Mouse (Mus musculus) forebrain, embryonic 16.5 days (tissue): ENCODE results near the gene Otub1. TPM values are rescaled to one million over a fixed set of nuclear protein-coding genes. Genes with fewer than 3 reads are reported as not detected.

Experiments
- polyA plus RNA-seq: library from polyadenylated mRNA; unstranded; fragments of >200 nt; fragmentation: Nextera tagmentation; extraction: Ambion mirVana; gene quantifications from 2 replicates; pipeline ENCODE4 v1.2.1, GENCODE M21; 2015

The Otub1 gene
- polyA plus RNA-seq, 1 experiment from 2014 or later, result 235 TPM

Other genes starting within 250 kb of the Otub1 start
- gene Ppp1r14b, start 231.3 kb downstream of the Otub1 start, polyA plus RNA-seq, result 132 and 140 TPM in 2 replicates
- gene Plcb3, start 229.8 kb downstream of the Otub1 start, polyA plus RNA-seq, result 11.5 and 12.3 TPM in 2 replicates
- gene Fkbp2, start 225.8 kb downstream of the Otub1 start, polyA plus RNA-seq, result 73.8 and 101 TPM in 2 replicates
- 42.5 and 44.6 TPM in 2 replicates for gene Vegfb, start 218.7 kb downstream of the Otub1 start, polyA plus RNA-seq
- gene Dnajc4, start 213.7 kb downstream of the Otub1 start, polyA plus RNA-seq, result 18.3 and 23.3 TPM in 2 replicates
- 15.5 and 16.0 TPM in 2 replicates for gene Nudt22, start 210.2 kb downstream of the Otub1 start, polyA plus RNA-seq
- 12.5 and 17.9 TPM in 2 replicates for gene Trpt1, start 210.2 kb downstream of the Otub1 start, polyA plus RNA-seq
- 3.3 and 3.8 TPM in 2 replicates for gene Fermt3, start 186.8 kb downstream of the Otub1 start, polyA plus RNA-seq
- gene Stip1, start 166.3 kb downstream of the Otub1 start, polyA plus RNA-seq, result 246 and 247 TPM in 2 replicates
- 4.0 and 5.3 TPM in 2 replicates for gene Macrod1, start 149.5 kb downstream of the Otub1 start, polyA plus RNA-seq
- gene Flrt1, start 100.6 kb downstream of the Otub1 start, polyA plus RNA-seq, result 13.8 and 16.1 TPM in 2 replicates
- gene Cox8a, start 11.3 kb upstream of the Otub1 start, polyA plus RNA-seq, result 602 and 609 TPM in 2 replicates
- gene Naa40, start 34.9 kb upstream of the Otub1 start, polyA plus RNA-seq, result 67.3 and 74.7 TPM in 2 replicates
- gene Rcor2, start 61.0 kb upstream of the Otub1 start, polyA plus RNA-seq, result 45.8 and 49.2 TPM in 2 replicates
- gene Mark2, start 135.5 kb upstream of the Otub1 start, polyA plus RNA-seq, result 41.2 and 43.8 TPM in 2 replicates
- gene Spindoc, start 176.7 kb upstream of the Otub1 start, polyA plus RNA-seq, result 35.8 and 39.4 TPM in 2 replicates
- 22.8 and 25.8 TPM in 2 replicates for gene 2700081O15Rik, start 211.3 kb upstream of the Otub1 start, polyA plus RNA-seq